Mouse (Mus musculus): ENCODE data around the gene Pcdh7. TPM values are rescaled to one million over a fixed set of nuclear protein-coding genes. Genes with fewer than 3 reads are reported as not detected.

The Pcdh7 gene
- polyA plus RNA-seq, 1 experiment from 2014 or later = 16.0 TPM

- no peak for ATAC-seq
- H3K27ac ChIP-seq (ENCODE audit: low read length) = no peak overlapping the region
These were observed 62.8 kb downstream of the Pcdh7 start for GRCm38 (mm10) chr5:57780574-57780973.

DNA sequence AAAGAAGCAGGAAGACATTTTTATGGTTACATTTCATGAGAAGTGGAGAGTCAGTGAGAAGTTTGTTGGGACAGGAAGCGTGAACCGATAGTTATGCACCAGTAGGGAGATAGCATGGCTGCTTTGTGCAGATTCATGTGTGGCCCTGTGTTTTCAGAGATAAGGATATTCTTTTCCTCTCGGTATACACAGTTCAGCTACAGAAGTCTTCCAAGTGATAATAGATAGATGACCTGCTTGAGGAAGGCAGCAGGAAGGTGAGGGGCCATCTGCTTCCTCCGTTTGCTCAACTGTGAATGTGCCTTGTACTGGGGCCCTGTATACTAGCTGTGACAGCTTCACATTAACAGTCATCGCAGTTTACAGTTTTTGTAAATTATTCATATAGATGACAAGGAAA lies 64.2 kb downstream of the Pcdh7 start:
- no peaks in the 10 kb centered on the region for H3K27me3 ChIP-seq (replicated peaks; ENCODE audit: control insufficient read depth, insufficient read depth, low read length)
- H3K4me1 ChIP-seq (replicated peaks; ENCODE audit: control insufficient read depth, insufficient read depth, low read length) = no peaks in the 10 kb centered on the region
- ATAC-seq = no peak
- no peak overlapping the region for H3K4me3 ChIP-seq (replicated peaks; ENCODE audit: low read length)
- no peak overlapping the region for H3K9ac ChIP-seq (replicated peaks; ENCODE audit: low read depth, low read length)
- no peaks in the 10 kb centered on the region for H3K9me3 ChIP-seq (ENCODE audit: control insufficient read depth, low read length)
- WGBS = 82% methylated on average over 5 of the region's 5 CpGs
- H3K4me2 ChIP-seq (ENCODE audit: low read length) = no peak overlapping the region
- no peaks in the 10 kb centered on the region for H3K36me3 ChIP-seq (ENCODE audit: control insufficient read depth, insufficient read depth)
- no peak overlapping the region for H3K27ac ChIP-seq (ENCODE audit: low read length)

More at GRCm38 (mm10) chr5:57780574-57780973, 62.8 kb downstream of the Pcdh7 start:
- Histone ChIP-seq H3K27me3 (replicated peaks; ENCODE audit: control insufficient read depth, insufficient read depth, low read length) (no peaks in the 10 kb centered on the region), H3K4me3 (replicated peaks; ENCODE audit: low read length) (no peak overlapping the region), H3K9me3 (ENCODE audit: control insufficient read depth, low read length) (no peaks in the 10 kb centered on the region), H3K4me1 (replicated peaks; ENCODE audit: control insufficient read depth, insufficient read depth, low read length) (no peaks in the 10 kb centered on the region), H3K36me3 (ENCODE audit: control insufficient read depth, insufficient read depth) (no peaks in the 10 kb centered on the region), H3K4me2 (ENCODE audit: low read length) (no peak overlapping the region), H3K9ac (replicated peaks; ENCODE audit: low read depth, low read length) (no peak overlapping the region)
- WGBS = 96% methylated on average over 4 of the region's 4 CpGs

DNA sequence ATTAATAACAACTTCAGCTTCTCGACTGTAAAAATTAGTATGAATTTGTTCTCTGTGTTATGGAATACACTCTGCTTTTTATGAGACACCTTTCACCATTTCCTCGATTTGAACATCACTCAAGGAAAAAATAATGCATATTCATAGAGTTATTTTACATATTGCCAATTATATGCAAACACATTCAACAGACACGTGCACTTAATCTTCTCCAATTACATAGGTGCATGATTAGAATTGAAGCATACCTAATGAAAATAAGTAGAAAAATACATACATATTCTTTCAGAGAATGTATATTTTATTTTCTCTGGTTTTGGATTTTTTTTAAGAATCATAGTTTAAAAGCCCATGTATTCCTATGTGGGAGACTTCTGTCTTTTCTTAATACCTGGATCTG lies 64.8 kb downstream of the Pcdh7 start:
- Histone ChIP-seq H3K36me3 (ENCODE audit: control insufficient read depth, insufficient read depth) (no peaks in the 10 kb centered on the region), H3K9ac (replicated peaks; ENCODE audit: low read depth, low read length) (no peak overlapping the region), H3K4me3 (replicated peaks; ENCODE audit: low read length) (no peak overlapping the region), H3K9me3 (ENCODE audit: control insufficient read depth, low read length) (no peaks in the 10 kb centered on the region), H3K4me1 (replicated peaks; ENCODE audit: control insufficient read depth, insufficient read depth, low read length) (no peaks in the 10 kb centered on the region), H3K27ac (ENCODE audit: low read length) (no peak overlapping the region), H3K27me3 (replicated peaks; ENCODE audit: control insufficient read depth, insufficient read depth, low read length) (no peaks in the 10 kb centered on the region), H3K4me2 (ENCODE audit: low read length) (no peak overlapping the region)
- WGBS = 56% methylated on average over 3 of the region's 3 CpGs
- ATAC-seq = no peak

DNA sequence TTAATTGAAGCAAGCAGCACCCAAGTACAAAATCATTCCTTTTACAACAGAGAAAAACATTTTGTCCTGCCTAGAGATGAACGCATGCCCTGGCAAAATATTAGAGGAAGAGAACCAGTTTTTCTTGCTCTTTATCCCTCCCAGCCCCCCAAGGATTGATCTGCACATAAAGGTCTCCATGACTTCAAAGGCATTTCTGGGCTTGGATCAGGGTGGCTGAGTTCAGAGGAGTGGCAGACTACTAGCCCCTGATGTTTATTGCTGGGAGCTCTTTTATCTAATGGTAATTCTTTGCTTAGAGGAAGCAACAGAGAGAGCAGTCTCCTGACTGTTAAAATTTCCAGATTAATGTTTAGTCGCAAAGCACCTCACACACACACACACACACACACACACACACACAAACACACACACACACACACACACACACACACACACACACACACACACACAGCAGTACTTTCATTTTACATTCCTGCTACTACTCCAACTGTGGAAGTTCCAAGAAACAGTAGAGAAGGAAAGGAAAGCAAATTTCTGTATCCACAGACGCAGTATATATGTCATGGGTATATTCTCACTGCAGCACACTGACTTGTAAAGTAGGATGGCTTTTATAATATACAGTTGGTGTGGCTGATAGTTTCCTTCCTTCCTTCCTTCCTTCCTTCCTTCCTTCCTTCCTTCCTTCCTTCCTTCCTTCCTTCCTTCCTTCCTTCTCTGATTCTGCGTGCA lies 71.2 kb downstream of the Pcdh7 start:
- Histone ChIP-seq H3K27ac (ENCODE audit: low read length) (no peak overlapping the region), H3K27me3 (replicated peaks; ENCODE audit: control insufficient read depth, insufficient read depth, low read length) (no peaks in the 10 kb centered on the region), H3K9ac (replicated peaks; ENCODE audit: low read depth, low read length) (no peak overlapping the region), H3K4me3 (replicated peaks; ENCODE audit: low read length) (no peak overlapping the region), H3K4me1 (replicated peaks; ENCODE audit: control insufficient read depth, insufficient read depth, low read length) (no peaks in the 10 kb centered on the region), H3K36me3 (ENCODE audit: control insufficient read depth, insufficient read depth) (no peaks in the 10 kb centered on the region), H3K4me2 (ENCODE audit: low read length) (no peak overlapping the region), H3K9me3 (ENCODE audit: control insufficient read depth, low read length) (no peaks in the 10 kb centered on the region)
- no peak for ATAC-seq
- WGBS = 68% methylated on average over 4 of the region's 4 CpGs

GRCm38 (mm10) chr5:57796337-57796736 lies 78.6 kb downstream of the Pcdh7 start:
- Histone ChIP-seq H3K27ac (ENCODE audit: low read length) (no peak overlapping the region), H3K4me1 (replicated peaks; ENCODE audit: control insufficient read depth, insufficient read depth, low read length) (no peaks in the 10 kb centered on the region)

DNA sequence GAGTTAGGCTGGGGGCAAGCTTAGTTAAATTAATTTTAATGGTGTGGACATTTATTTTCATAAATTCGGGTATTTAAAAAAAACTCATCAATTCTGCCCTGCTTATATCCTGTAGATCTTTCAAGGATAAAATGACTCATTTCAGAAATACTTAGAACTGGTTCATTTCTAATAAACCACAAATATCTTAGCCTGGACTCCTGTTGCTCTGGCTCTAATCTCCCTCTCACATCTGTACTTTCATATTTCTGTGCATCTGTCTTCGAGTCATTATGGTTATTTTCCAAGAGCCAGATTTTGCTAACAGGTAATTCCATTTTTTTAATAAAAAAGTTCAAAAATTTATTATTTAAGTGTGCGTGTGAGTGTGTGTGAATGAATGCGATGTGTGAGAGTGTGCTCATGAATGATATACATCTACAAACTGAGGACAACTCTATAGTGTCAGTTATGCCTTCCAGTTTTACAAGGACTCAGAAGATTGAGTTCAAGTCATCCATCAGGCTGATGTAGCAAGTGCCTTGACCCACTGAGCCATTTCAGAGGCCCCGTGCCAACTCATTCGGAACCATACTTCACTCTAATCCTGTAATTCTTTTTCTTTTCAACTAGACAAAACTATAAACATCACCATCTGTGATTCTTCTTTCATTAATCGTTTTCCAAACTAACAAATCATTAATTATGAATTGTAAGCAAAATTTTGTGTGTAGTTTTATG lies 80.3 kb downstream of the Pcdh7 start:
- no peaks in the 10 kb centered on the region for H3K36me3 ChIP-seq (ENCODE audit: control insufficient read depth, insufficient read depth)
- no peak overlapping the region for H3K4me3 ChIP-seq (replicated peaks; ENCODE audit: low read length)
- H3K9ac ChIP-seq (replicated peaks; ENCODE audit: low read depth, low read length) = no peak overlapping the region
- no peaks in the 10 kb centered on the region for H3K9me3 ChIP-seq (ENCODE audit: control insufficient read depth, low read length)
- no peaks in the 10 kb centered on the region for H3K27me3 ChIP-seq (replicated peaks; ENCODE audit: control insufficient read depth, insufficient read depth, low read length)
- no peak overlapping the region for H3K27ac ChIP-seq (ENCODE audit: low read length)
- no peaks in the 10 kb centered on the region for H3K4me1 ChIP-seq (replicated peaks; ENCODE audit: control insufficient read depth, insufficient read depth, low read length)
- no peak for ATAC-seq
- H3K4me2 ChIP-seq (ENCODE audit: low read length) = no peak overlapping the region
- WGBS = 79% methylated on average over 7 of the region's 7 CpGs

More at GRCm38 (mm10) chr5:57796337-57796736, 78.6 kb downstream of the Pcdh7 start:
- ATAC-seq = no peak
- H3K9me3 ChIP-seq (ENCODE audit: control insufficient read depth, low read length) = no peaks in the 10 kb centered on the region
- H3K27me3 ChIP-seq (replicated peaks; ENCODE audit: control insufficient read depth, insufficient read depth, low read length) = no peaks in the 10 kb centered on the region
- no peaks in the 10 kb centered on the region for H3K36me3 ChIP-seq (ENCODE audit: control insufficient read depth, insufficient read depth)
- no peak overlapping the region for H3K4me2 ChIP-seq (ENCODE audit: low read length)
- H3K4me3 ChIP-seq (replicated peaks; ENCODE audit: low read length) = no peak overlapping the region
- H3K9ac ChIP-seq (replicated peaks; ENCODE audit: low read depth, low read length) = no peak overlapping the region

DNA sequence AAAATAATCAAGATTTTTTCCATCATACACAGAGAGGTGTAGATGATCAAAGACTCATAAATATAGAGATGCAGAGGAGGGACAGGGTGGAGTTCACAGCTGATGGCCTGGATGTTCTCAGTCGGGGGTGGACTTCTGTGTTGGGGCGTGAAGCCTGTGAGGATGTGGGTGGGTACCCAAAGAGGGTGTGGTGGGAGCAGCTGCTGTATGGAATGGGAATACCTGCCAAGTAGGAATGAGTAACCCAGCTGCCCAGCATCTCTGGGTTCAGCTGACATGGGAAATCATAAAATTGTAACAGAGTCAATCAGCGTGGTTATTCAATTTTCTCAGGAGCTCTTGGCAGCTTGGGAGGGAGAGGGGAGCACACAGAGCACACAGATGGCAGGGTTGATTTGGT lies 85.3 kb downstream of the Pcdh7 start:
- Histone ChIP-seq H3K4me1 (replicated peaks; ENCODE audit: control insufficient read depth, insufficient read depth, low read length) (0 out of 2 replicates have a peak, but pooled peaks cover 2% of the 10 kb centered on the region), H3K4me2 (ENCODE audit: low read length) (no peak overlapping the region), H3K4me3 (replicated peaks; ENCODE audit: low read length) (no peak overlapping the region), H3K9me3 (ENCODE audit: control insufficient read depth, low read length) (no peaks in the 10 kb centered on the region), H3K27ac (ENCODE audit: low read length) (no peak overlapping the region), H3K27me3 (replicated peaks; ENCODE audit: control insufficient read depth, insufficient read depth, low read length) (no peaks in the 10 kb centered on the region), H3K36me3 (ENCODE audit: control insufficient read depth, insufficient read depth) (no peaks in the 10 kb centered on the region), H3K9ac (replicated peaks; ENCODE audit: low read depth, low read length) (no peak overlapping the region)
- 88% methylated on average over 3 of the region's 3 CpGs for WGBS
- ATAC-seq = no peak

GRCm38 (mm10) chr5:57803890-57804289 lies 86.1 kb downstream of the Pcdh7 start:
- Histone ChIP-seq H3K4me1 (replicated peaks; ENCODE audit: control insufficient read depth, insufficient read depth, low read length) (0 out of 2 replicates have a peak, but pooled peaks cover 2% of the 10 kb centered on the region), H3K4me3 (replicated peaks; ENCODE audit: low read length) (no peak overlapping the region), H3K27me3 (replicated peaks; ENCODE audit: control insufficient read depth, insufficient read depth, low read length) (no peaks in the 10 kb centered on the region), H3K27ac (ENCODE audit: low read length) (no peak overlapping the region), H3K9ac (replicated peaks; ENCODE audit: low read depth, low read length) (no peak overlapping the region), H3K9me3 (ENCODE audit: control insufficient read depth, low read length) (no peaks in the 10 kb centered on the region), H3K36me3 (ENCODE audit: control insufficient read depth, insufficient read depth) (no peaks in the 10 kb centered on the region), H3K4me2 (ENCODE audit: low read length) (no peak overlapping the region)
- ATAC-seq = no peak
- WGBS = 84% methylated on average over 5 of the region's 5 CpGs

- Histone ChIP-seq H3K4me3 (replicated peaks; ENCODE audit: low read length) (no peak overlapping the region), H3K27me3 (replicated peaks; ENCODE audit: control insufficient read depth, insufficient read depth, low read length) (no peaks in the 10 kb centered on the region), H3K9me3 (ENCODE audit: control insufficient read depth, low read length) (no peaks in the 10 kb centered on the region), H3K4me2 (ENCODE audit: low read length) (no peak overlapping the region), H3K27ac (ENCODE audit: low read length) (no peak overlapping the region), H3K36me3 (ENCODE audit: control insufficient read depth, insufficient read depth) (no peaks in the 10 kb centered on the region), H3K4me1 (replicated peaks; ENCODE audit: control insufficient read depth, insufficient read depth, low read length) (0 out of 2 replicates have a peak, but pooled peaks cover 2% of the 10 kb centered on the region), H3K9ac (replicated peaks; ENCODE audit: low read depth, low read length) (no peak overlapping the region)
- WGBS = 44% methylated on average over 2 of the region's 2 CpGs
- no peak for ATAC-seq
These were observed 89.6 kb downstream of the Pcdh7 start for GRCm38 (mm10) chr5:57807350-57807749.

Data from forebrain, embryonic 16.5 days (tissue).